Mouse (Mus musculus): ENCODE measurements around the gene Gm28308. TPM values are rescaled to one million over a fixed set of nuclear protein-coding genes. Genes with fewer than 3 reads are reported as not detected.

Gene Gm28308
- polyA plus RNA-seq, 1 experiment = not detected

DNA sequence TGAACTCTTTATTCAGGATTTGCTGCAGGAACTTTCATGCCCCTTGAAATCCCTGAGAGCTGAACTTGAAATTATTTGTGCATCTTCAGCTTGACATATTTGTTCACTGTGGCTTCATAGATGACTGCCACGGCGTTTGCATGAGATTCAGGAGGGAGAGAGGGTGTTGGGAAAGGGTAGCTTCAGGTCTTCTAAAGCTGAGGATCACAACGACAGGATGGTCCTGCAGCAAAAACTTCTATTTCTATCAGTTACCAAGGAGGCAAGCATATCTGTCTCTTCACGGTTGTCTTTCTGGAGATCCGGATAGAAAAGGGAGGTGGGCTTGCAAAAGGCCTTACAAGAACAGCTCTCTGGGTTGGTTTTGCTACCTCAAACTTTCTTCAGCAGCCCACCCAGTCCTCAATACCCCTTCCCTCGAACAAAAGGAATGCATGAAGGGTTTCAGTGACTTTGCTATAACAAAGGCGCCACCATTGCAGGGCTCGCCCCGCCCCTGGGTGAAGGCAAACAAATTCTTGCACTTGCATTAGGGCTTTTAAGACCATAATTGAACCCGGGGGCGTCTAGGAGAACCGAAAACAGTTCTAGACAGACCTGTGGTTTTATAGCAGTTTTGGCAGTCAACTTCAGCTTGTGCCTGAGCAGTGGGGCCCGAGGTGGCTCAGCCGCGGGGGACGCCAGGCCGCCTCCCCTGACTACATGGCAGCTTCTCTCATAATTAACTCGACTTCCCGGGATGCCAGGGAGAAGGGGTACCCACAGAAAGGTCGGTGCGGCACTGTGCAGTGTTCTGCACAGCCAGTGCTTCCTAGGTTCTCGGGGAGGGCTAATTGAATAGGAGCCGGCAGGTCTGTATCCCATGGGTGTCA lies 34.9 kb upstream of the Gm28308 start:
- TF ChIP-seq GATA1 (IDR thresholded peaks at IDR 0.05; ENCODE audit: low read length) (no peak), TAL1 (IDR thresholded peaks at IDR 0.05; ENCODE audit: low read length) (no peak)
- no peaks in the 10 kb centered on the region for H3K4me1 ChIP-seq (ENCODE audit: control insufficient read depth)

DNA sequence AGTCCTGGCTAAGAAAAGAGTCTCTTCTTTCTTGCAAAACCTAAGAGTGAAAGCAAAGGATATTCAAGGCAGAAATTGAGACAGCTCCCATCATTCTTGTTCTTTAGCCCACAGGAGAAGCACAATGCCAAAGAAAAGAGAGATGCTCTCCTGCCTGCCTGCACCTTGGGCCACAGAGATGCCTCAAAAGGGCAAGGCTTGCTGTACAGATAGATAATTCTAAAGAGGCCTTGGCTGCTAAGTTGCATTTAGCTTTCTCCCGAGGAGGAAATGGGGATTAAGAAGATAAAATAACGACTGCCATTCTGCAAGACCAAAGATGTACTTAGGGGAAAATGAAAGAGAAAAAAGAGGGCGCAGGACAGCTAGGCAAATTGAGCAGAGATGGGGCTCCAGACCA lies 33.8 kb upstream of the Gm28308 start:
- H3K4me1 ChIP-seq (ENCODE audit: control insufficient read depth) = no peaks in the 10 kb centered on the region
- peaks cover 100% of the 10 kb centered on the region for H3K27me3 ChIP-seq (ENCODE audit: control insufficient read depth)
- no peaks in the 10 kb centered on the region for H3K9me3 ChIP-seq (ENCODE audit: control insufficient read depth, low read length)
- TF ChIP-seq TAL1 (IDR thresholded peaks at IDR 0.05; ENCODE audit: low read length) (no peak), GATA1 (IDR thresholded peaks at IDR 0.05; ENCODE audit: low read length) (no peak)
- H3K4me3 ChIP-seq (replicated peaks) = no peak overlapping the region
- H3K36me3 ChIP-seq (ENCODE audit: control insufficient read depth) = no peaks in the 10 kb centered on the region

More for the DNA sequence above, 34.9 kb upstream of the Gm28308 start:
- Histone ChIP-seq H3K27me3 (ENCODE audit: control insufficient read depth) (peaks cover 100% of the 10 kb centered on the region), H3K36me3 (ENCODE audit: control insufficient read depth) (no peaks in the 10 kb centered on the region), H3K9me3 (ENCODE audit: control insufficient read depth, low read length) (no peaks in the 10 kb centered on the region), H3K4me3 (replicated peaks) (no peak overlapping the region)

DNA sequence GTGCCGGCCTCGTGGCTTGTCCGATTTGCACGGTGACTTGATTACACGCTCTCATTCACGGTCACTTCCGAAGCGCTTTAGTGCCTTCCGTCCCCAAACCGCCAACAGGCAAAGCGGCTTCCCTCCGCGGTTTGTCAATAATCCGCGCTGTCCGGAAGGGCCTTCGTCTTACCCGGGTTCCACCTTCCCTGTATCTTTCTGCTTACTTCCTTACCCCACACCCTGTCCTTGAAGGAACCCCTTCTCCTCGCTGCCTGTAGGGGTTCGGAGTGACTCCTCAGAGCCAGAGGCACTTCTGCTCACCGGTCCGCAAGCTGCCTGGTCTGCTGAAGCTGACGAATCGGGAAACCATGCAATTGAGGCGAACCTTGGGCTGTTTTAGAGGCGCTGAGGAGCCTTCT lies 33.3 kb upstream of the Gm28308 start:
- no peaks in the 10 kb centered on the region for H3K9me3 ChIP-seq (ENCODE audit: control insufficient read depth, low read length)
- H3K4me3 ChIP-seq (replicated peaks) = no peak overlapping the region
- H3K36me3 ChIP-seq (ENCODE audit: control insufficient read depth) = no peaks in the 10 kb centered on the region
- H3K27me3 ChIP-seq (ENCODE audit: control insufficient read depth) = peaks cover 100% of the 10 kb centered on the region
- H3K4me1 ChIP-seq (ENCODE audit: control insufficient read depth) = no peaks in the 10 kb centered on the region
- TF ChIP-seq TAL1 (IDR thresholded peaks at IDR 0.05; ENCODE audit: low read length) (no peak), GATA1 (IDR thresholded peaks at IDR 0.05; ENCODE audit: low read length) (no peak)

DNA sequence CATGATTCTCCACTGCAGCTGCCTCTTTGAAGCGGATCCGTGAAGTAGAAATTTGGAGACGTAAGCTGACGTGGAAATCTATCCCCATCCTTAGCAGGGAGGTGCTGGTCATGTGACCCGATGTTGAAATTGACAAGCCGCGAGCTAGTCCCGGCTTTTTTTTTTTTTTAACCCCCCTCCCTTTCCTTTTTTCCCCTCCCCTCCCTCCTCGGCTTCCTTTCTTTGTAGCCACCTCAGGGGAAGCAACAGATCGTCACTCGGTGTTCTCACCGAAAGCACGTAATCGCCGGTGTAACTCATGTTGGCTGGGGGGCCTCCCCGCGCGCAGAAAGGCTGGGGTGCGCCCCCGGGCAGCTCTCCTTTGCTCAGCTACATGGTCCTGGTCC lies 32.6 kb upstream of the Gm28308 start, which contains the start of gene Hoxa11:
Hoxa11 (minus strand) TSS at position 54 of the 386 bp plus-strand sequence.
- no peak for TF ChIP-seq GATA1 (IDR thresholded peaks at IDR 0.05; ENCODE audit: low read length)
- TF ChIP-seq TAL1 (IDR thresholded peaks at IDR 0.05; ENCODE audit: low read length) = no peak
- Histone ChIP-seq H3K4me1 (ENCODE audit: control insufficient read depth) (no peaks in the 10 kb centered on the region), H3K9me3 (ENCODE audit: control insufficient read depth, low read length) (no peaks in the 10 kb centered on the region), H3K36me3 (ENCODE audit: control insufficient read depth) (no peaks in the 10 kb centered on the region), H3K4me3 (replicated peaks) (no peak within 1 kb of the TSS), H3K27me3 (ENCODE audit: control insufficient read depth) (peaks cover 100% of the 10 kb centered on the region)

DNA sequence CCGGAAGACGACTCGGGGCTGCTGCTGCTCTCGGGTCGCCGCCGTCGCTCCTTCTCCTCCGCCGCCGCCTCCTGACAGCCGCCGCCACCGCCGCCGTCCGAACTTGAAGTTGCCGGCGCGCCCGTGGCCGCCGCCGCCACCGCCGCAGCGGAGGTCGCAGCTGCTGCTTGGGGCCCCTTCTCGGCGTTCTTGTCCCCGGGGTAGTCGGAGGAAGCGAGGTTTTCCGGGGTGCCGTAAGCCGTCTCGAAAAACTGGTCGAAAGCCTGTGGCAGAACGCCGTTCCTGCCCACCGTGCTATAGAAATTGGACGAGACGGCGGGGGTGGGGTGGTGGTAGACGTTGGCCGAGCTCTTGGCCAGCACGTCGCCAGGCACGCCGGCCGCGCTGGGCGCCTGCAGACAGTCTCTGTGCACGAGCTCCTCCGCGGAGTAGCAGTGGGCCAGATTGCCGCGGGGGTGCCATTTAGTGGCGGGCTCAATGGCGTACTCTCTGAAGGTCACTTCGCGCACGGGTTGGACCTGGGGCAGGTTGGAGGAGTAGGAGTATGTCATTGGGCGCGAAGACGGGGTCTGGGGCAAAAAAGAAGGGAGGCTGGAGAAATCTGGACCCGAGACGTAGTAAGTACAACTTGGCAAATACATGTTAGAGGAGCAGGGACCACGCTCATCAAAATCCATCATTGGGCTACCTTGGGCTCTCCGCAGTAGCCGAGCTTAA lies 32.1 kb upstream of the Gm28308 start:
- Histone ChIP-seq H3K27me3 (ENCODE audit: control insufficient read depth) (peaks cover 100% of the 10 kb centered on the region), H3K4me1 (ENCODE audit: control insufficient read depth) (no peaks in the 10 kb centered on the region), H3K9me3 (ENCODE audit: control insufficient read depth, low read length) (no peaks in the 10 kb centered on the region), H3K4me3 (replicated peaks) (no peak overlapping the region), H3K36me3 (ENCODE audit: control insufficient read depth) (no peaks in the 10 kb centered on the region)
- TF ChIP-seq TAL1 (IDR thresholded peaks at IDR 0.05; ENCODE audit: low read length) (no peak), GATA1 (IDR thresholded peaks at IDR 0.05; ENCODE audit: low read length) (no peak)

DNA sequence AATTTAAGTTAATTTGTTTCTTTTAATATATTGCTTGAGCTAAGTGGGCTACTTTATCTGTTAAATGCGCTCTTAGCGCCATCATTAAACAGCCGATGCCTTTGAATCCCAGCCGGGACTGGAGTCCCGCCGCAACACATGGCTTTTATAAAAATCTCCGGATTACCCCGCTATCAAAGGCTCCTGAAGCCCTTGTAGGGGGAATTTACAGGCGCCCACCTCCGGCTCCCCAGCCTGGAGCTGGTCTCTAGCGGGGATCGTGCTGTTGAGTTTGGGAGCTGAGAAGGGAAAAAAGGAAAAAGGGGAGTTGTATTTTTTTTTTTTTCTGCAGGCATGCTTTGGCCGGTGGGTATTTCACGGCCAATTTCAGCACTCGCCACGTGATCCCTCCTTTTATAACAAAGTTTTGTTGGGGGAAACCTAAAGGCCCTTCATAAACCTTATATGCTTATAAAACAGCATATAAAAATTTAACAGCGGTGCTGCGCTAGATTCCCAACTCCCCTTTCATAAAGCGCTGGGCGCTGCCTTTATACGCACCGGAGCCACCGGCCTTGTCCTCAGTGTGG lies 31.4 kb upstream of the Gm28308 start:
- Histone ChIP-seq H3K36me3 (ENCODE audit: control insufficient read depth) (no peaks in the 10 kb centered on the region), H3K27me3 (ENCODE audit: control insufficient read depth) (peaks cover 100% of the 10 kb centered on the region), H3K4me1 (ENCODE audit: control insufficient read depth) (no peaks in the 10 kb centered on the region), H3K9me3 (ENCODE audit: control insufficient read depth, low read length) (no peaks in the 10 kb centered on the region), H3K4me3 (replicated peaks) (no peak overlapping the region)
- no peak for TF ChIP-seq TAL1 (IDR thresholded peaks at IDR 0.05; ENCODE audit: low read length)
- no peak for TF ChIP-seq GATA1 (IDR thresholded peaks at IDR 0.05; ENCODE audit: low read length)

DNA sequence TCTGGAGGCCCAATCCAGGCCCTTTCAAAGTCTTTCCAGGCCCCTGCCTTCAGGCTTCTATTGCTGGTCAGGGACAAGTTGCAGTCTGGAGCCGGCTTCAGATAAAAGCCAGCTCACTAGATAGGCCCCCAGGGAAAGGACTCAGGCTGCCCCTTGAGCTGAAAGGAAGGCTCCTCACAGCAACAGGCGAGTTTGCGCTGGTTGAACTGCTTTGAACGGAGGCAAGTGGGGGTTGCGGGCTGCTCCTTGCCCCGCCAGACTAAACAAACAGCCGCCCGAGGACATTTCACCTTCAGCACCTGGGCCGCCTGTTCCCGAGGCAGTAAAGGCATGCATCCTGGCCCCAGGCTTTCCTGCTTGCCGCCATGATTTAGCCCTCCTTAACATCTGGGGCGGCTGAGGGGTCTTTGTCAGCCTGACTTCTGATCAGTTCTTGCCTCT lies 30.6 kb upstream of the Gm28308 start:
- Histone ChIP-seq H3K4me3 (replicated peaks) (no peak overlapping the region), H3K36me3 (ENCODE audit: control insufficient read depth) (no peaks in the 10 kb centered on the region), H3K9me3 (ENCODE audit: control insufficient read depth, low read length) (no peaks in the 10 kb centered on the region), H3K4me1 (ENCODE audit: control insufficient read depth) (no peaks in the 10 kb centered on the region), H3K27me3 (ENCODE audit: control insufficient read depth) (peaks cover 100% of the 10 kb centered on the region)
- TF ChIP-seq TAL1 (IDR thresholded peaks at IDR 0.05; ENCODE audit: low read length) (no peak), GATA1 (IDR thresholded peaks at IDR 0.05; ENCODE audit: low read length) (no peak)

DNA sequence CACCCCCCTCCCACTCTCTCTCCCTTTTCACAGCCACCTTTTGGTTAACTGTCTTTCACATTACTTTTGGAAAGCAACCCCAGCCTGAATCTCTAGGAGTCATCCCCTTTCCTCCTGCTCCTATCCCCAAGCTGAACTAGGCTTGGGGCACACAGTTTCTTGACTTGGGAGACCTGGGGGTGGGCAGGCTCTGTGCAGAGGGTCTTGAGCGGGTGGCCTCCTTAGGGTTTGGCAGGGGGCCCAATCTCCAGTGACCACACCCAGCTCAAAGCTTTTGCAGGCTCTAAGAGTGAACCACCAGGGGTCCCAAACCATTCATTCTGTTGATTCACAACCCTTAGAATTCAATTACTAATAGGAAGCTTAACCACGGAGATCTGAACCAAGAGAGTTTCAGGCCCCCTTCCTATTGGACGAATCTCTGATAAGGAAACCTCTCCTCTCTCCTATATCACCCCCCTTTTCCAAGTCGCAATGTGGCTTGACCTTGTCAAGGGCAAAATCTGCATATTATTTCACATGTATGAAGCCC lies 29.7 kb upstream of the Gm28308 start:
- H3K27me3 ChIP-seq (ENCODE audit: control insufficient read depth) = peaks cover 100% of the 10 kb centered on the region
- no peaks in the 10 kb centered on the region for H3K36me3 ChIP-seq (ENCODE audit: control insufficient read depth)
- H3K4me1 ChIP-seq (ENCODE audit: control insufficient read depth) = no peaks in the 10 kb centered on the region
- no peak for TF ChIP-seq GATA1 (IDR thresholded peaks at IDR 0.05; ENCODE audit: low read length)
- no peak for TF ChIP-seq TAL1 (IDR thresholded peaks at IDR 0.05; ENCODE audit: low read length)
- no peak overlapping the region for H3K4me3 ChIP-seq (replicated peaks)
- H3K9me3 ChIP-seq (ENCODE audit: control insufficient read depth, low read length) = no peaks in the 10 kb centered on the region
